Mouse (Mus musculus) forebrain, postnatal 0 days (tissue): ENCODE data around the gene Gm4565. TPM values are rescaled to one million over a fixed set of nuclear protein-coding genes. Genes with fewer than 3 reads are reported as not detected.
"Not testable (repeated sequence)": the region's sequence is repeated elsewhere in the genome, so short reads cannot be mapped to it uniquely, and the experiment has no call there.

ENCODE experiments used
- ATAC-seq: fragments of 200-750 bp; cut with Nextera tagmentation; 2 replicates; pipeline ENCODE4 v1.8.0; 2017; ENCODE audit warnings: mild to moderate bottlenecking, moderate library complexity
- DNase-seq: peaks from one replicate; pipeline ENCODE4 v3.0.0-alpha.2; 2015
- H3K27ac ChIP-seq: fragments of 300-500 bp; sonication (generic); 2 replicates; pipeline ENCODE4 v1.5.1; 2014; ENCODE audit warnings: low read depth, mild to moderate bottlenecking, antibody characterized with exemption, low read length, moderate library complexity, mixed read lengths
- H3K27me3 ChIP-seq: fragments of 300-500 bp; sonication (generic); 2 replicates; pipeline ENCODE4 v1.6.1; 2014; ENCODE audit warnings: mild to moderate bottlenecking, low read length, mixed read lengths; ENCODE audit not compliant: insufficient read depth
- H3K36me3 ChIP-seq: fragments of 300-500 bp; sonication (generic); 2 replicates; pipeline ENCODE4 v1.6.1; 2014; ENCODE audit warnings: mild to moderate bottlenecking, moderate library complexity; ENCODE audit not compliant: insufficient read depth
- H3K4me1 ChIP-seq: fragments of 300-500 bp; sonication (generic); 2 replicates; pipeline ENCODE4 v1.6.1; 2014; ENCODE audit warnings: antibody characterized with exemption; ENCODE audit not compliant: insufficient read depth
- H3K4me2 ChIP-seq: fragments of 300-500 bp; sonication (generic); 2 replicates; pipeline ENCODE4 v1.6.1; 2014; ENCODE audit warnings: low read depth, mild to moderate bottlenecking, moderate library complexity
- H3K4me3 ChIP-seq: fragments of 300-500 bp; sonication (generic); 2 replicates; pipeline ENCODE4 v1.5.1; 2014; ENCODE audit warnings: low read depth, low read length, mixed read lengths
- H3K9ac ChIP-seq: fragments of 300-500 bp; sonication (generic); 2 replicates; pipeline ENCODE4 v1.6.1; 2014; ENCODE audit warnings: mild to moderate bottlenecking
- H3K9me3 ChIP-seq: fragments of 300-500 bp; sonication (generic); 2 replicates; pipeline ENCODE4 v1.6.1; 2016; ENCODE audit warnings: low read length
- WGBS: fragments of 180-500 bp; shearing (Covaris S2); extraction: QIAGEN DNeasy Blood & Tissue Kit; methylation state at CpG from one replicate; pipeline ENCODE4 v1.1.7; 2014; 5-methylcytosine and 5-hydroxymethylcytosine counted together
- polyA plus RNA-seq: library from polyadenylated mRNA; unstranded; fragments of >200 nt; fragmentation: Nextera tagmentation; extraction: Ambion mirVana; gene quantifications from 2 replicates; pipeline ENCODE4 v1.2.1, GENCODE M21; 2015
- total RNA-seq: library from RNA; depleted of rRNA; stranded (reverse); fragments of >200 nt; gene quantifications from 2 replicates; pipeline ENCODE4 v1.2.3, GENCODE M21; 2014; rRNA removed

Gm4565 gene
- total RNA-seq (not detected in 2 replicates), polyA plus RNA-seq (not detected in 2 replicates)

DNA sequence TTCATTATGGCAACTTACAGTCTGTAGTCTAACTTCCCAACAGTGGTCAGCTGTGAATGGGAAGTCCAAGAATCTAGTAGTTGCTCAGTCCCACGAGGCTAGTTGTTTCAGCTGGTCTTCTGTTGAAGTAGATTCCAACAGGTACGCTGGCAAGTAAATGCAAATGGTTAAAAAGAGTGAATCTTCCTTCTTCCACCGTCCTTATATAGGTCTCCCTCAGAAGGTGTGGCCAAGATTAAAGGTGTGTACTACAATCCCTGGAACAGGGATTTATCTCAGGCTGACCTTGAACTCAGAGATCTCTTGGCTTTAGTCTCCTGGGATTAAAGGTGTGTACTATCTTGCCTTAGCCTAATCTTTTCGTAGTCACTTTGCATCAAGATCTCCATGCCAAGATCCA is at the start of gene Gm4565:
Gene Gm4565, minus strand, starts transcription at position 101 of the 400 bp plus-strand sequence.
- not testable (repeated sequence) for ATAC-seq, H3K4me3 ChIP-seq, DNase-seq, H3K4me1 ChIP-seq, H3K9ac ChIP-seq, H3K36me3 ChIP-seq, H3K27ac ChIP-seq, H3K27me3 ChIP-seq, H3K4me2 ChIP-seq, H3K9me3 ChIP-seq
- WGBS = 86% methylated on average over 2 of the region's 4 CpGs

DNA sequence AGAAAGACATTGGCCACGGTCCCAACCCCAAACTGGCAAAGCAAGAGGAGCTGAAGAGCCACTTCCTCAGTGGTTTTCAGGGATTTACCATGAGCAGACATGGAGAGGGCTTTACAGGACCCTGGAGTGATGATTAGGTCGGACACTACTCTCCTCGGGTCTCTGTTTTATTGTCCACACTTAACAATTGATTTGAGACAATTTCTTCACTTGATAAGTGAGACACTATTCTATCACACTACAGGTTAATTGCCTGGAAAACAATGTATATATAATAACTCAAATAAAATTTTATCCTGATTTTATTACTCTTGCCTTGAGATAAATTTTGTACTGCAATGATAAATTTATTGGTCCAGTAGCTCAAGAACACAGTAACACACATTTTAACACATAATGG is 22.7 kb downstream of the Gm4565 start, which contains the start of gene Gm4201:
Gene Gm4201, minus strand, starts transcription at position 101 of the 400 bp plus-strand sequence.
- H3K9ac ChIP-seq, DNase-seq, H3K27ac ChIP-seq, H3K4me2 ChIP-seq, H3K4me3 ChIP-seq, H3K27me3 ChIP-seq, H3K9me3 ChIP-seq, H3K4me1 ChIP-seq, H3K36me3 ChIP-seq, ATAC-seq: not testable (repeated sequence)
- no CpG with 5 or more reads among the region's 3 CpGs for WGBS

DNA sequence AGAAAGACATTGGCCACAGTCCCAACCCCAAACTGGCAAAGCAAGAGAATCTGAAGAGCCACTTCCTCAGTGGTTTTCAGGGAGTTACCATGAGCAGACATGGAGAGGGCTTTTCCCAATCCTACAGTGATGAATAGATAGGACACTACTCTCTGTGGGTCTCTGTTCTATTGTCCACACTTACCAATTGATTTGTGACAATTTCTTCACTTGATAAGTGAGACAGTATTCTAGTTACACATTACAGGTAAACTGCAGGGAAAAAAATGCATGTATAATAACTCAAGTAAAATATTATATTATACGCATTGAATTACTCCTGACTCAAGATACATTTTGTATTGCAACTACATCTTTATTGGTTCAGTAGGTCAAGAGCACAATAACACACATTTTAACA is 53.1 kb downstream of the Gm4565 start, which contains the start of gene Gm8677:
Gene Gm8677, minus strand, starts transcription at position 101 of the 400 bp plus-strand sequence.
- not testable (repeated sequence) for DNase-seq, ATAC-seq

More for the DNA sequence above, 53.1 kb downstream of the Gm4565 start, which contains the start of gene Gm8677:
- not testable (repeated sequence) for H3K4me3 ChIP-seq, H3K4me2 ChIP-seq, H3K4me1 ChIP-seq, H3K9ac ChIP-seq, H3K27me3 ChIP-seq, H3K36me3 ChIP-seq, H3K27ac ChIP-seq, H3K9me3 ChIP-seq
- no CpG with 5 or more reads among the region's 1 CpGs for WGBS

Other genes with a start within 250 kb of the Gm4565 start
- gene Gm8660, start 217.1 kb downstream of the Gm4565 start, total RNA-seq = not detected in 2 replicates
- gene Gm8660, start 217.1 kb downstream of the Gm4565 start, polyA plus RNA-seq = not detected in 2 replicates
- not detected in 2 replicates for gene Vmn1r148, start 174.5 kb downstream of the Gm4565 start, total RNA-seq
- not detected in 2 replicates for gene Vmn1r148, start 174.5 kb downstream of the Gm4565 start, polyA plus RNA-seq
- not detected in 2 replicates for gene Vmn1r149, start 149.9 kb downstream of the Gm4565 start, total RNA-seq
- not detected in 2 replicates for gene Vmn1r149, start 149.9 kb downstream of the Gm4565 start, polyA plus RNA-seq
- gene Gm10665, start 124.1 kb downstream of the Gm4565 start, total RNA-seq = not detected in 2 replicates
- not detected in 2 replicates for gene Gm10665, start 124.1 kb downstream of the Gm4565 start, polyA plus RNA-seq
- not detected in 2 replicates for gene Vmn1r151, start 88.4 kb downstream of the Gm4565 start, total RNA-seq
- gene Vmn1r151, start 88.4 kb downstream of the Gm4565 start, polyA plus RNA-seq = not detected in 2 replicates
- gene Vmn1r152, start 65.2 kb downstream of the Gm4565 start, total RNA-seq = not detected in 2 replicates
- not detected in 2 replicates for gene Vmn1r152, start 65.2 kb downstream of the Gm4565 start, polyA plus RNA-seq
- not detected in 2 replicates for gene Gm8677, start 53.2 kb downstream of the Gm4565 start, total RNA-seq
- not detected in 2 replicates for gene Gm8677, start 53.2 kb downstream of the Gm4565 start, polyA plus RNA-seq
- not detected in 2 replicates for gene Gm4201, start 22.8 kb downstream of the Gm4565 start, total RNA-seq
- gene Gm4201, start 22.8 kb downstream of the Gm4565 start, polyA plus RNA-seq = not detected in 2 replicates
- not detected in 2 replicates for gene Vmn1r155, start 69.9 kb upstream of the Gm4565 start, total RNA-seq
- not detected in 2 replicates for gene Vmn1r155, start 69.9 kb upstream of the Gm4565 start, polyA plus RNA-seq
- gene Gm8693, start 104.2 kb upstream of the Gm4565 start, total RNA-seq = not detected in 2 replicates
- gene Gm8693, start 104.2 kb upstream of the Gm4565 start, polyA plus RNA-seq = not detected in 2 replicates
- not detected in 2 replicates for gene Gm4567, start 131.6 kb upstream of the Gm4565 start, total RNA-seq
- not detected in 2 replicates for gene Gm4567, start 131.6 kb upstream of the Gm4565 start, polyA plus RNA-seq
- not detected in 2 replicates for gene Vmn1r157, start 173.6 kb upstream of the Gm4565 start, total RNA-seq
- not detected in 2 replicates for gene Vmn1r157, start 173.6 kb upstream of the Gm4565 start, polyA plus RNA-seq
- not detected in 2 replicates for gene Vmn1r158, start 202.7 kb upstream of the Gm4565 start, total RNA-seq
- gene Vmn1r158, start 202.7 kb upstream of the Gm4565 start, polyA plus RNA-seq = not detected in 2 replicates